Mouse (Mus musculus): ENCODE results near the gene Isl2.

DNA sequence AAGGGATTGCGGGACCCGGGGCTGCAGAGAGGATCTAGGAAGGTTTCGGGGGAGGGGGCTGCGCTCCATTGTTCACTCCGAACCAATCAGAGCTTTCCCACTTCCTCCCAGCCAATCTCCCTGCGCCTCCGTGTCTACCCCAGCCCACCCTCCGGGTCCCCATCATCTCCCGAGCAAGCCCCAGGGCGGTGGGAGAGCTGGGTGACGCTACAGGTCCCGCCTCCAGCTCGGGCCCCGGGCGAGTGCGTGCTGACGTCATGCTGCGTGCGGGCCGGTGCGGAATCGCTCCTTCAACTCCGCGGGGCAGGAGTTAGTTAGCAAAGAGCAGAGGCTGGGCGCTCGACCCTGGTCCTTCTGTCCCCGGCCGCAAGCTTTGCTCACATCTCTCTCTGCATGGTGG lies 2.4 kb downstream of the Isl2 start:
- TF ChIP-seq MAZ (IDR thresholded peaks at IDR 0.05; ENCODE audit: low read depth, low read length): no peak
- no peak for TF ChIP-seq JUND (IDR thresholded peaks at IDR 0.05; ENCODE audit: low read depth, low read length)
- TF ChIP-seq CHD2 (IDR thresholded peaks at IDR 0.05; ENCODE audit: low read length): no peak
- TF ChIP-seq POLR2AphosphoS2 (IDR thresholded peaks at IDR 0.05; ENCODE audit: low read length): no peak
- no peak for TF ChIP-seq ZNF384 (IDR thresholded peaks at IDR 0.05; ENCODE audit: low read depth, low read length)
- no peak for TF ChIP-seq CTCF (IDR thresholded peaks at IDR 0.05 in 2 of 3, conservative IDR thresholded peaks at IDR 0.05 in 1 of 3; ENCODE audit: control insufficient read depth in 1 of 3, insufficient read depth in 1 of 3, low read depth in 2 of 3, low read length in 3 of 3, poor library complexity in 1 of 3, severe bottlenecking in 1 of 3)
- TF ChIP-seq POLR2A (IDR thresholded peaks at IDR 0.05; ENCODE audit: control insufficient read depth in 1 of 2, insufficient read depth in 1 of 2, low read depth in 1 of 2, low read length in 2 of 2, poor library complexity in 1 of 2): no peak
- TF ChIP-seq SMC3 (IDR thresholded peaks at IDR 0.05; ENCODE audit: low read depth, low read length): no peak
- no peak for TF ChIP-seq MYC (IDR thresholded peaks at IDR 0.05; ENCODE audit: low read depth, low read length)
- TF ChIP-seq CHD1 (IDR thresholded peaks at IDR 0.05; ENCODE audit: low read depth, low read length): no peak
- TF ChIP-seq UBTF (IDR thresholded peaks at IDR 0.05; ENCODE audit: borderline replicate concordance, insufficient read depth, low read depth, low read length): no peak
- TF ChIP-seq MAX (IDR thresholded peaks at IDR 0.05; ENCODE audit: low read length): no peak
- TF ChIP-seq KAT2A (conservative IDR thresholded peaks at IDR 0.05; ENCODE audit: low read depth, low read length): no peak
- TF ChIP-seq HCFC1 (IDR thresholded peaks at IDR 0.05; ENCODE audit: low read depth, low read length): no peak
